Mouse (Mus musculus) ES-Bruce4 (cell line): ENCODE data around the gene Syne1.

Experiments used
- CTCF ChIP-seq: IDR thresholded peaks from one replicate; pipeline ENCODE4 v1.8.1; 2011; ENCODE audit warnings: low read depth, low read length
- EP300 ChIP-seq: IDR thresholded peaks from 2 replicates; pipeline ENCODE4 v1.6.1; 2011; ENCODE audit warnings: low read depth, low read length; ENCODE audit not compliant: insufficient read depth
- POLR2A ChIP-seq: IDR thresholded peaks from one replicate; pipeline ENCODE4 v1.8.1; 2011; ENCODE audit warnings: low read length; ENCODE audit not compliant: insufficient read depth

DNA sequence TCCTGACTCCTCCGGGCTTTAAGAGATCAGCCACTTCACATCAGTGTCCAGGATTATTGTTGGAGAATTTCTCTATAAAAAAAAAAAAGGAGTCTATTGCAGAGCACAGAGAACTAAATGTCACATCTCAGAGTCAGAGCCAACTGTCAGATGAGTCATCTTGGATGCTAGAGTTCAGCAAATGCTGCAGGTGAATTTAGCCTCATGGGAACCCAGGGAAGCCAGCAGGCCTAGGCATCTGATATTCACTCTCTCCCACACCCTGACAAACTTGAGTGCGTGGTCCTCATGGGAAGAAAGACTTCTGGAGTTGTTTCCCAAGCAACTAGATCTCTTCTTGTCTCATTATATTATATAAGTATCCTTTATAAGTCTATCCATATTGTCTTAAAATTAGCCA is 82.6 kb downstream of the Syne1 start:
- TF ChIP-seq EP300 = no peak
- TF ChIP-seq CTCF = no peak
- TF ChIP-seq POLR2A = no peak
